Mouse (Mus musculus): ENCODE measurements around the gene Erap1. TPM values are rescaled to one million over a fixed set of nuclear protein-coding genes. Genes with fewer than 3 reads are reported as not detected.
"Not testable (repeated sequence)": the region's sequence is repeated elsewhere in the genome, so short reads cannot be mapped to it uniquely, and the experiment has no call there.

Gene Erap1
- total RNA-seq (2021), result 10 to 100 TPM in 1 of 2 experiments, 1 to 10 TPM in 1; 9.5 to 11.5 TPM

- peak in 1 of 2 experiments; percentile 12 for DNase-seq (ENCODE audit: extremely low spot score in 1 of 2, low spot score in 1 of 2)
Measured at GRCm38 (mm10) chr13:74638793-74639711, at the start of gene Erap1. Erap1 (plus strand) TSS chr13:74639568.

- not testable (repeated sequence) for DNase-seq (ENCODE audit: extremely low spot score in 1 of 2, low spot score in 1 of 2)
Measured at GRCm38 (mm10) chr13:74591401-74591821, 48.0 kb upstream of the Erap1 start.

GRCm38 (mm10) chr13:74591828-74592227 is 47.5 kb upstream of the Erap1 start:
- not testable (repeated sequence) for DNase-seq (ENCODE audit: extremely low spot score in 1 of 2, low spot score in 1 of 2)

GRCm38 (mm10) chr13:74597022-74597421 is 42.3 kb upstream of the Erap1 start:
- not testable (repeated sequence) for DNase-seq (ENCODE audit: extremely low spot score in 1 of 2, low spot score in 1 of 2)

- not testable (repeated sequence) for DNase-seq (ENCODE audit: extremely low spot score in 1 of 2, low spot score in 1 of 2)
Measured at GRCm38 (mm10) chr13:74601776-74602175, 37.6 kb upstream of the Erap1 start.

- peak; percentile 38 to 49 for DNase-seq (ENCODE audit: extremely low spot score in 1 of 2, low spot score in 1 of 2)
Measured at GRCm38 (mm10) chr13:74617163-74618019, 22.0 kb upstream of the Erap1 start.

- DNase-seq (ENCODE audit: extremely low spot score in 1 of 2, low spot score in 1 of 2), result no peak
Measured at GRCm38 (mm10) chr13:74632327-74632726, 7.0 kb upstream of the Erap1 start.

GRCm38 (mm10) chr13:74632857-74633256 is 6.5 kb upstream of the Erap1 start:
- no peak for DNase-seq (ENCODE audit: extremely low spot score in 1 of 2, low spot score in 1 of 2)

- DNase-seq (ENCODE audit: extremely low spot score in 1 of 2, low spot score in 1 of 2), result peak; percentile 50 to 67
Measured at GRCm38 (mm10) chr13:74639712-74640522, 549 bp downstream of the Erap1 start.

GRCm38 (mm10) chr13:74640523-74640920 is 1.2 kb downstream of the Erap1 start:
- not testable (repeated sequence) for DNase-seq (ENCODE audit: extremely low spot score in 1 of 2, low spot score in 1 of 2)

GRCm38 (mm10) chr13:74695497-74696193 is 56.3 kb downstream of the Erap1 start:
- no peak for DNase-seq (ENCODE audit: extremely low spot score in 1 of 2, low spot score in 1 of 2)

- no peak for DNase-seq (ENCODE audit: extremely low spot score in 1 of 2, low spot score in 1 of 2)
Measured at GRCm38 (mm10) chr13:74696225-74696624, 56.9 kb downstream of the Erap1 start.

GRCm38 (mm10) chr13:74719002-74719401 is 79.6 kb downstream of the Erap1 start:
- no peak for DNase-seq (ENCODE audit: extremely low spot score in 1 of 2, low spot score in 1 of 2)

- no peak for DNase-seq (ENCODE audit: extremely low spot score in 1 of 2, low spot score in 1 of 2)
Measured at GRCm38 (mm10) chr13:74733726-74734125, 94.4 kb downstream of the Erap1 start.

- DNase-seq (ENCODE audit: extremely low spot score in 1 of 2, low spot score in 1 of 2), result no peak
Measured at GRCm38 (mm10) chr13:74735834-74736233, 96.5 kb downstream of the Erap1 start.

- DNase-seq (ENCODE audit: extremely low spot score in 1 of 2, low spot score in 1 of 2), result no peak
Measured at GRCm38 (mm10) chr13:74736396-74736795, 97.0 kb downstream of the Erap1 start.
